Mouse (Mus musculus) G1E (cell line): ENCODE measurements at regions not wholly inside any gene's neighbourhood (a gene's known extent, or its start where the extent isn't known, plus 50 kb on each side); places are given as distances from the start of the nearest gene placed in this dataset.

Experiments used
- ATAC-seq: 2 replicates; pipeline ENCODE4 v1.8.0; 2016; ENCODE audit warnings: mild to moderate bottlenecking; ENCODE audit not compliant: insufficient number of reproducible peaks, poor library complexity, low FRiP score, severe bottlenecking; ENCODE audit errors: extremely low read depth
- DNase-seq: peaks from one replicate; pipeline ENCODE4 v3.0.0; 2012; ENCODE audit warnings: low spot score
- H3K27me3 ChIP-seq: 2 replicates; pipeline ENCODE4 v1.6.1; 2012; ENCODE audit warnings: mild to moderate bottlenecking, low read length, inconsistent platforms; ENCODE audit not compliant: insufficient read depth
- H3K36me3 ChIP-seq: replicated peaks from 2 replicates; pipeline ENCODE3; 2012; ENCODE audit warnings: mild to moderate bottlenecking, inconsistent platforms
- H3K4me1 ChIP-seq: 2 replicates; pipeline ENCODE4 v1.6.1; 2012; ENCODE audit warnings: low read depth, low read length, inconsistent platforms, mixed read lengths; ENCODE audit not compliant: insufficient read depth
- H3K4me3 ChIP-seq: 2 replicates; pipeline ENCODE4 v1.5.1; 2012; ENCODE audit warnings: low read depth, mild to moderate bottlenecking, inconsistent platforms, low read length, moderate library complexity, mixed read lengths
- H3K9me3 ChIP-seq: replicated peaks from 2 replicates; pipeline ENCODE4 v1.6.1; 2012; ENCODE audit warnings: inconsistent platforms
- CTCF ChIP-seq: IDR thresholded peaks from 2 replicates; pipeline ENCODE4 v1.5.1; 2012; ENCODE audit warnings: low read depth, low read length, inconsistent platforms, mixed read lengths
- GATA1 ChIP-seq: IDR thresholded peaks from 2 replicates; pipeline ENCODE4 v1.6.1; 2012; ENCODE audit warnings: borderline replicate concordance, low read length, inconsistent platforms, mixed read lengths
- GATA2 ChIP-seq: IDR thresholded peaks from 2 replicates; pipeline ENCODE4 v1.6.1; 2012; ENCODE audit warnings: low read depth, low read length, inconsistent platforms, borderline replicate concordance
- POLR2AphosphoS5 ChIP-seq: IDR thresholded peaks from 2 replicates; pipeline ENCODE4 v1.6.1; 2012; ENCODE audit warnings: low read depth, low read length, inconsistent platforms; ENCODE audit not compliant: insufficient replicate concordance
- TAL1 ChIP-seq: conservative IDR thresholded peaks from 2 replicates; pipeline ENCODE4 v1.6.1; 2012; ENCODE audit warnings: low read depth, low read length, inconsistent platforms, mixed read lengths

DNA sequence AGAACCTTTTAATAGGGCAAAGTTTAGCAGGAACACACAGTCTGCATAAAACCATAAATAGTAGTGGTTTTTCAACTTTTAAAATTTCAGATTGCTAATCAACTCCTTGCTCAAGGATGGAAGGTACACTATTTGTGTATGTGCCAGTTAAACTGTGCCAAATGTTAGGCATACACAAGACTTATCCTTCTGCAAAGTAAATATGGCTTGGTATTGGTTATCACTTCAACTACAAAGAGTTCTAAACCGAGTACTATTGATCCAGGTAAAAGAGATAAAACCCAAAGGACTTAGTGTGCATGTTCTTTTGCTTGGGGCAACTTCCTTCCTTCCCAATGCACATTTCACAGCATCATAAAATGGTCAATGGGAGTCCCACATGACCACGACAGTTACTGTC, 1200.2 kb downstream of the Gsdmc2 start:
- H3K36me3 ChIP-seq, result no peaks in the 10 kb centered on the region
- DNase-seq (no peak), ATAC-seq (no peak)
- no peaks in the 10 kb centered on the region for H3K9me3 ChIP-seq
- TF ChIP-seq GATA2 (no peak), CTCF (no peak), POLR2AphosphoS5 (no peak), TAL1 (no peak), GATA1 (no peak)
- no peak overlapping the region for H3K4me3 ChIP-seq
- peaks cover 5% of the 10 kb centered on the region; the same call in 1 of the 2 replicates for H3K27me3 ChIP-seq
- no peaks in the 10 kb centered on the region for H3K4me1 ChIP-seq

DNA sequence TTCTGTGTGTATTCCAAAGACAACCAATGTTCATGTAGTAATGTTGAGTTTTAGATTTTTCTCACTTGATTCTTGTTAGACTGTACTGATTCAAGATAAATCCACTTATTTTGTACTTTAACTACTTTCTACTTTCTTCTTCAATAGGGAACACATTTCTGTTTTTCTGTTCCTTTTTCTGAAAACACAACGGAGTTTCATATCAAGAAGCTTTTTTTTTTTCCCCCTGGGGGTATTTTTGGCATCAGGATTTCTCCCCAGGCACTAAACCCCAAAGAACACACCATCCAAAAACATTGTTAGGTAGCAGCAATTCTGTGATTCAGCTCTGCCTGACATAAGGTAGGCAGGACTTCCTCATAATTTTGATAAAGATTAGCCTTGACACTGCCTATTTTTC, 1200.7 kb downstream of the Gsdmc2 start:
- no peaks in the 10 kb centered on the region for H3K4me1 ChIP-seq
- no peak for DNase-seq

GRCm38 (mm10) chr15:62641051-62641710, 1203.8 kb downstream of the Gsdmc2 start:
- H3K4me1 ChIP-seq, result no peaks in the 10 kb centered on the region
- no peaks in the 10 kb centered on the region for H3K36me3 ChIP-seq
- ATAC-seq (no peak), DNase-seq (no peak)
- no peaks in the 10 kb centered on the region for H3K27me3 ChIP-seq
- TF ChIP-seq GATA1 (no peak), CTCF (no peak), TAL1 (no peak), POLR2AphosphoS5 (no peak), GATA2 (no peak)
- H3K9me3 ChIP-seq, result no peaks in the 10 kb centered on the region
- H3K4me3 ChIP-seq, result no peak overlapping the region

More for the DNA sequence above, 1200.7 kb downstream of the Gsdmc2 start:
- Histone ChIP-seq H3K4me3 (no peak overlapping the region), H3K36me3 (no peaks in the 10 kb centered on the region), H3K27me3 (peaks cover 4% of the 10 kb centered on the region; the same call in 1 of the 2 replicates), H3K9me3 (no peaks in the 10 kb centered on the region)
- TF ChIP-seq POLR2AphosphoS5 (no peak), GATA2 (no peak), CTCF (no peak), GATA1 (no peak), TAL1 (no peak)
- ATAC-seq, result no peak

- Histone ChIP-seq H3K4me3 (no peak overlapping the region), H3K27me3 (no peaks in the 10 kb centered on the region), H3K9me3 (no peaks in the 10 kb centered on the region), H3K36me3 (no peaks in the 10 kb centered on the region), H3K4me1 (no peaks in the 10 kb centered on the region)
- ATAC-seq (no peak), DNase-seq (no peak)
- no peak for TF ChIP-seq CTCF
- no peak for TF ChIP-seq GATA1
- TF ChIP-seq TAL1, result no peak
- no peak for TF ChIP-seq GATA2
- TF ChIP-seq POLR2AphosphoS5, result no peak
These were observed 1219.6 kb downstream of the Gsdmc2 start for GRCm38 (mm10) chr15:62625406-62625805.

DNA sequence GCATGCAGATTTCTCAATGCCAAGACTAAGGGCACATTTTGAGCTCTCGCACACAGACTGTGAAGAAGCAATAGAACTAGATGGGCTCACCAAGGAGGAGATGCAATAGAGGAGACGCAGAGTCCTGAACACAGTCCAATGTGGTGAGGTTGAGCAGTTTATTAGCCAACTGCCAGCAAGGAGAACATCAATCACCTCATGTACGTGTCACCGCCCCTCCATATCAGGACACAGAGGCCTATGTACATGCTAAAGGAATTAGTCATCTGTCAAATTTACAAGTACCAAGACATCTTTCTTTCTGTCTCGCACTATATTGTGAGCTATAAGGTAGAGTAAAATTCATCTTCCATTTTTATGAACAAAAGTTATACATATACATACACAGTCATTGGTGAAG, 1228.9 kb downstream of the Gsdmc2 start:
- ATAC-seq, result no peak
- H3K36me3 ChIP-seq, result no peaks in the 10 kb centered on the region
- no peaks in the 10 kb centered on the region for H3K4me1 ChIP-seq
- H3K27me3 ChIP-seq, result peaks cover 4% of the 10 kb centered on the region; the same call in 1 of the 2 replicates
- H3K9me3 ChIP-seq, result no peaks in the 10 kb centered on the region
- TF ChIP-seq POLR2AphosphoS5, result no peak
- no peak for TF ChIP-seq GATA1
- no peak for TF ChIP-seq GATA2
- TF ChIP-seq TAL1, result no peak
- no peak for TF ChIP-seq CTCF
- H3K4me3 ChIP-seq, result no peak overlapping the region
- DNase-seq, result no peak

DNA sequence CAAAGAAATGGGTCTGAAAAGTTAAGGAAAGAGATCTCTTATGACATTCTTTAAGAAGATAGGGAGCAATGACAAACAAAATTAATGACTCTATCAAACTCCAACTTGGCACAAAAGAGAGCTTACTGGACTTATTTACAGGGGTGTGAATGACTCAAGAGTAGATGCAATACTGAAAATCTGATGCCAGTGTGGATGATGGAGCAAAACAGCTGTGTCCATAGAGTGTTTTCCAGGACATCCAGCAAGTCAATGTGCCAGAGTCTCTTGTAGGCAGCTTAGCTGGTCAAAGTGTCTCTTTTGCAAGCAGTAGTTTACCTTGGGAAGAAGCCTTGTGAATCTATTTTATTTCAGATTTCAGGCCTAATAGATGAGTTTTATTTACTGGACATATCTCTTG, 1248.2 kb downstream of the Gsdmc2 start:
- Histone ChIP-seq H3K9me3 (no peaks in the 10 kb centered on the region), H3K36me3 (no peaks in the 10 kb centered on the region), H3K4me1 (no peaks in the 10 kb centered on the region), H3K27me3 (peaks cover 7% of the 10 kb centered on the region; the same call in 1 of the 2 replicates), H3K4me3 (no peak overlapping the region)
- ATAC-seq (no peak), DNase-seq (no peak)
- no peak for TF ChIP-seq GATA1
- TF ChIP-seq POLR2AphosphoS5, result no peak
- no peak for TF ChIP-seq TAL1
- TF ChIP-seq GATA2, result no peak
- TF ChIP-seq CTCF, result no peak

DNA sequence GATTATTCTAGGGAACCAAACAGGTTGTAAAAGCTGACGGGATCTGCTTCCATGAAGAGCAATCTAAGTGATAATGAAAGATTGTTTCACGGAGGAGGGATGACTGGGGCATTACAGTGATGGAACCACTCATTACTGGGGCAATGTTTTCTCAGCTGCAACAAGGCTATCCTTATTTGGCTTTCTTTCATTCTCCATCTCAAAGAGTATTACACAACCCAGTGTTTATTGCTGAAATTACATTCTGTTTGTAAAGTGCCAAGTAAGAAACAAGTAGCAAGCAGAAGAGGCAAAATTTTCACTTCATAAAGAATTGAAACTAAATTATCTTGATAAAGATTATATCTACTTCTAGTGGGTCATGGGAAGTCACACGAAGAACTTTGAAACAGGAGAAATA, 1256.4 kb downstream of the Gsdmc2 start:
- TF ChIP-seq GATA1 (no peak), TAL1 (no peak), POLR2AphosphoS5 (no peak), GATA2 (no peak), CTCF (no peak)
- DNase-seq (no peak), ATAC-seq (no peak)
- Histone ChIP-seq H3K27me3 (no peaks in the 10 kb centered on the region; the same call in 1 of the 2 replicates), H3K36me3 (no peaks in the 10 kb centered on the region), H3K4me1 (no peaks in the 10 kb centered on the region), H3K9me3 (no peaks in the 10 kb centered on the region), H3K4me3 (no peak overlapping the region)
